Mouse (Mus musculus): ENCODE measurements at regions not wholly inside any gene's neighbourhood (a gene's known extent, or its start where the extent isn't known, plus 50 kb on each side); places are given as distances from the start of the nearest gene placed in this dataset.

DNA sequence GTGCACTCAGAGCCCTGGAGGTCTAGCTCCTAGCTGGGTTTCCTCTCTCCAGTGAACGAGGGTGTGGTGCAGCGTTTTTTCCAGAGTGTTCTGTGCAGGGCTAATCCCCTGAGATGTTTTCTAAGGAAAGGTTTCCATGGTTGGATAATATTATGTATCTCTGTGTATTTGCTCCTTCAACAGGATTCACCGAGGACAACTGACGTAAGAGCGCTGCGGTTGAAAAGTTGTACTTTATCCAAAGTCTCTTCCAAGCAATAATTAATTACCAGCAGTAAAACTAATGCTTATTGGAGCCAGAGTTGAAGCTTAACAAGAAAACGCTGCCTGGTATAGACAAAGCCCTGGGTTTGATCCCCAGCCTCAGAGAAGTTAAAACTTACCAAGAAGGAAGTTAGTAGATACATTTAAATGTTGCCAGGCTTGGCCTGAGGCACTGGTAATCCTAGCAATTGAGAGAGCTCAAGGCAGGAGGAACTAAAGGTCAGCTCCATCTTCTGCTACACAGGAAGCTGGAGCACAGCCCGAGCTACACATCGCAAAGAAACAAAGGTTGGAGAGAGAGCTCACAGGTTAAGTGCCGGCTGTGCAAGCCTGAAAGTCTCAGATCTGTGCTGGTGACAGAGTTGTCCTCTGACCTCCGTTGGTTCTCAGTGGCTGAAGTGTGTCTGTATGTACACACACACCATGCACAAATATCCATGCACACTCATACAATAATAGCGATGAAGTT, 51.2 kb upstream of the Rap1b start:
- DNase-seq (ENCODE audit: extremely low read depth, low read depth): no peak

DNA sequence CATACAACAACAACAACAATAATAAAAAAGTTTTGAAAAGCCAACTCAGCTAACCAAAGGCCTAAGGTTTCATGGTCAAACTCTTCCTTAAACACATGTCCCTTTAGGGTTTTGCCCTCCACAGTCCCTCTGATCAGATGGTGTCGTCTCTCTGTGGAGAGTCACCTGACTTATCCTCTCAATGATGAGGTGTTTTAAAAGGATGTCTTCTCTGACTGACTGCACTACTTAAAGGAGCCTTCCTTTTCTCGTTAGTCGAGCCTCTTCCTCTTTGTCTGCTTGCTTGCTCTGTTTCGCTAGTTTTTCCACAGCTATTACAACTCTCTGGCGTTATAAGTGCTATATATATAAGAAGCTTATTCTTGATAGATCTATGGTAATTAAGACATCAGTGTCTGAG, 51.9 kb upstream of the Rap1b start:
- DNase-seq (ENCODE audit: extremely low read depth, low read depth): no peak

GRCm38 (mm10) chr10:117898391-117898790, 52.6 kb upstream of the Rap1b start:
- no peak for DNase-seq (ENCODE audit: extremely low read depth, low read depth)

GRCm38 (mm10) chr10:117899410-117899935, 53.6 kb upstream of the Rap1b start:
- no peak for DNase-seq (ENCODE audit: extremely low read depth, low read depth)

- no peak for DNase-seq (ENCODE audit: extremely low read depth, low read depth)
Measured at GRCm38 (mm10) chr10:117905666-117906266, 59.9 kb upstream of the Rap1b start.

DNA sequence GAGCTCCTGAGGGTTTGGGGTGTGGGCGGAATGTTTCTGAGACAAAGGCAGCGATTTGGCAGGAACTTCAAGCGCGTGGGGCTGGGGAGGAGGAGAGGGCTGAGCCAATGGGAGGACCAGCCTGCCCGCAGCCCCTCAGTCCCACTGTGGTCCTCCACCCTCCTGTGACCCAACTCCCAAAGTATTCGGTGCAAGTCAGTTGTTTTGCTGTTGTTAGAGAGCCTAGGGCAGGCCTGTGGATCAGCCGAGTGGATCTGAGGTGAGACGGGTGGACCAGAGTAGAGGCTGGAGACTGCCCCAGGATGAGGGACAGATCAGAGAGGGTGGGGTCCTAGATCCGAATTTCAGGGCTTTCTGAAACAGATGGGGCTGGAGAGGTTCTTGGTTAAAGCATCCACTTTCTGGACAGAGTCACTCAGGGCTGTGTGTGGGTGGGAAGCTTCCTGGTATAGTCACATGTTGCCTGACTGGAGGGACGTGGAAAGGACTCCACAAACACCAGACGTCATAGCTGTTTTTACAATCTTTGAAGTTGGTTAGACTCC, 60.5 kb upstream of the Rap1b start:
- DNase-seq (ENCODE audit: extremely low read depth, low read depth): no peak

DNA sequence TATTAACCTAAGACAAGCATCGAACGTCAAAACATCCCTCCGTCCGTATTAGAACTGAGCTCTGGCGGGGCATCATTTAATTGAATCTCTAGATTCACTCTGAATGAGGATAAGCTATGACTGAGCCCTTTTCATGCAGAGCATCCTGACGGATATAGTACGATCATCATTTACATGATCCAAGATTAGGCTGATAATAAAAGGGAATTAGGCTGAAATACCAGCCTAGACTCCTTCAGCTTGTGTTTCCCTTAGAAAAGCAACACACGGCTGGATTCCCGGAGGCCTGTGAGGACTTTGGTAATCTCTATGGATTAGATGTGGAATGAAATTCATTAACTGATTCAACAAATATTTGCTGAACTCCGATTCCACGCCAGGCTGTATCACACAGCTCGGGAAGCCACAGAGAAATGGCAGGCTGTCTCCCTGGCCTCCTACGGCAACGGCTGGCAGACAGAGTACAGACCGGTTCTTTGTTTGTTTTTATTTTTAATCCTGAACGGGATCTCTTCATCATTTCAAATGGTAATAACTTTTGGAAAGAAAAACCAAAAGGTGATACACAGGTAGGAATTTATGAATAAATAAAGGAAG, 62.3 kb upstream of the Rap1b start:
- DNase-seq (ENCODE audit: extremely low read depth, low read depth): no peak

- peak; percentile 77 for DNase-seq (ENCODE audit: extremely low read depth, low read depth)
Measured at GRCm38 (mm10) chr10:117909155-117909554, 63.3 kb upstream of the Rap1b start.

GRCm38 (mm10) chr10:117909811-117910239, 64.0 kb upstream of the Rap1b start:
- DNase-seq (ENCODE audit: extremely low read depth, low read depth): no peak

- no peak for DNase-seq (ENCODE audit: extremely low read depth, low read depth)
Measured at GRCm38 (mm10) chr10:117910426-117910825, 64.6 kb upstream of the Rap1b start.

DNA sequence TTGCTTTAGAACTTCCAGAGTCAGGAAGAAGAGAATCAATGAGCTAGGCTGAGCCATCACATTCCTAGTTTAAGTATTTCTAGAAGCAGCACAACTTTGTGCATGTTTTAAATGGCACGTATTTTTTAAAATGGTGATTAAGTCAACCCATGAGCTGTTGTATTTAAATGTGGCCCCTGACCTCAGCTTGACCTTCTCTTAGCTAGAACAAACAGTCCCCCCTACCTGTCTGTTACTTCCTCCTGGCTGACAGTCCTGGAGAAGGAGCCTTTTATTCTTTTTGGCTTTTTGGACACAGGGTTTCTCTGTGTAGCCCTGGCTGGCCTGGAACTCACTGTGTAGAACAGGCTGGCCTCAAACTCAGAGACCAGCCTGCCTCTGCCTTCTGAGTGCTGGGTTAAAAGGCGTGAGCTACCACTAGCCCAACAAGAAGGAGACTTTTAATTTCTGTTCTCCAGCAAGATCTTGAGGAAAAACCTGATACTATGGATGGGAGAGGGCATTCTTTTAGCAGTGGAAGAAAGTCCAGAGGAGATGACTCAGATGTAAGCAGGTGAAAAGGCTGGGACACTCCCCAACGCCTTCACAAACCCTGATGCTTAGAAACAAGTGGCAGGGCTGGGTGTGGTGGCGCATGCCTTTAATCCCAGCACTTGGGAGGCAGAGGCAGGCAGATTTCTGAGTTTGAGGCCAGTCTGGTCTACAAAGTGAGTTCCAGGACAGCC, 69.3 kb upstream of the Rap1b start:
- no peak for DNase-seq (ENCODE audit: extremely low read depth, low read depth)

GRCm38 (mm10) chr10:117916280-117916679, 70.4 kb upstream of the Rap1b start:
- DNase-seq (ENCODE audit: extremely low read depth, low read depth): peak; percentile 59

DNA sequence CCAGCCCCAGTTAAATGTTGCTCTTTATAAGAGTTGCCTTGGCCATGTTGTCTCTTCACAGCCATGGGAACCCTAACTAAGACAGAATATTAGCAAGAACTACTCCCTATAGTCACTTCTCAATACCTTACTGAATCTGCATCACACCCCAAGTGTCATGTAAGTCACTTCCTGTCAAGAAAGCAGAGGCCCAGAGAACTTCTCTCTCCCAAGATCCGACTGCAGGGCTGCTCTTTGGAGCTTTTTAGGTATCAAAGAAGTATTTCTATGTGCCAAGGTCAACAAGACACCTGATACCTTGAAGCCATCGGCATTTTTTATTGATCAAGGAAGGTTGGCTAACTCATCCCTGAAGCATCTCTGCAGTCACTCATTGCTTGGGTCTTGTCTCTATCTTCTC, 72.0 kb upstream of the Rap1b start:
- DNase-seq (ENCODE audit: extremely low read depth, low read depth): no peak

GRCm38 (mm10) chr10:117918616-117919015, 72.8 kb upstream of the Rap1b start:
- DNase-seq (ENCODE audit: extremely low read depth, low read depth): no peak

GRCm38 (mm10) chr10:117919186-117919941, 73.5 kb upstream of the Rap1b start:
- DNase-seq (ENCODE audit: extremely low read depth, low read depth): no peak

GRCm38 (mm10) chr10:117925186-117925585, 79.4 kb upstream of the Rap1b start:
- DNase-seq (ENCODE audit: extremely low read depth, low read depth): no peak

DNA sequence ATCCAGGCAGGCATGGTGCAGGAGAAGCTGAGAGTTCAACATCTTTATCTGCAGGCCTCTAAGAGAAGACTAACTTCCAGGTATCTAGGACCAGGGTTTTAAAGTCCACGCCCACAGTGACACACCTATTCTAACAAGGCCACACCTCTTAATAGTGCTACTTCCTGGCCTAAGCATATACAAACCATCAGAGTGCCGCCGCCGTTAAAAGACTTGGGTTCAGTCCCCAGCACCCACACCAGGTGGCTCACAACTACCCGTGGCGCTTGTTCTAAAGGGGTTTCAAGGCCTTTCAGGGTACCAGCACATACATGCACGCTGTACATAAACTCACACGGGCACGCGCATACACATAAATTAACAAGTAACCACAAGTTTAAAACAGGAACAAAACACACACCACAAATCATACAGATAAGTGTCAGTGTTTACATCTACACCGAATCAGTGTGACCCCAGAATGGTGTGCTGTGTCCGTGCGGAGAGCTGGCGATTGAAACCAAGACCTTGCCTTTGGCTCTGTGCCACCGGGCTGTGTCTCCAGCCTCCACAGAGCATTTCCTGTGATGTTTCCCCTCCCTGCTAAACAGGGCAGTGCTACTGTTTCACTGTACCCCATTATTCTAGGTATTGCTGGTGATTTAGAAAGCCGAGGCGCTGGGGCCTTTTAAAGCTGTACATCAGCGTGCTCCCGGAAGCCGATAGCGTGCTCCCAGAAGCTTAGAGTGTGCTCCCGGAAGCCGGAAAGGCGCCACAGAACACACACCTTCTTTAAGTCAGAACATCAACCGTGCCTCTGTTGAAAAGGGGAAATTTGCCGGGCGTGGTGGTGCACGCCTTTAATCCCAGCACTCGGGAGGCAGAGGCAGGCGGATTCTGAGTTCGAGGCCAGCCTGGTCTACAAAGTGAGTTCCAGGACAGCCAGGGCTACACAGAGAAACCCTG, 80.0 kb upstream of the Rap1b start:
- DNase-seq (ENCODE audit: extremely low read depth, low read depth): no peak

GRCm38 (mm10) chr10:117928998-117929397, 83.2 kb upstream of the Rap1b start:
- peak; percentile 85 for DNase-seq (ENCODE audit: extremely low read depth, low read depth)

GRCm38 (mm10) chr10:117934797-117935196, 89.0 kb upstream of the Rap1b start:
- peak; percentile 94 for DNase-seq (ENCODE audit: extremely low read depth, low read depth)

DNA sequence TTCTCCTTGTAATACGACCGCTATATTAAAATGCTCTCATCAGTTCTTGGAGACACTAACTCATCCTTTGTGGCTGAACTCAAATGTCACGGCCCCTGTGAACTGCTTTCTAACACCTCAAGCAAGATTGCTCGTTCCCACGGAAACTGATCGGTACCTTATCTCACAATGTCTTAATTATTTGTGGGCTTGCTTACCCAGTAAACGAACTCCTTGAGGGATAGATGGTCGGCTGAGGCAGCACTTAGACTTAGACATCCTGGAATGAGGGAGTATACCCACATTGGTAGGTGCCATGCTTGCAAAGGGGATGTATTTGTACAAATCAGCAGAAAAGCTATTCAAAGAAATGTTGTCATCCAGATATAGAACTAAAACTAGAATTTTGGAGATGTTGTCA, 92.9 kb upstream of the Rap1b start:
- DNase-seq (ENCODE audit: extremely low read depth, low read depth): no peak
